Mouse (Mus musculus) forebrain, embryonic 13.5 days (tissue): Measurements from ENCODE around the gene Hes3. TPM values are rescaled to one million over a fixed set of nuclear protein-coding genes. Genes with fewer than 3 reads are reported as not detected.

Experiments
- ATAC-seq: fragments of 200-750 bp; cut with Nextera tagmentation; 2 replicates; pipeline ENCODE4 v1.8.0; 2017
- H3K27ac ChIP-seq: fragments of 300-500 bp; sonication (generic); 2 replicates; pipeline ENCODE4 v1.5.1; 2015; ENCODE audit warnings: inconsistent platforms, mild to moderate bottlenecking, moderate library complexity
- H3K27me3 ChIP-seq: fragments of 300-500 bp; sonication (generic); 2 replicates; pipeline ENCODE4 v1.6.1; 2015; ENCODE audit warnings: mild to moderate bottlenecking, inconsistent platforms
- H3K36me3 ChIP-seq: fragments of 300-500 bp; sonication (generic); 2 replicates; pipeline ENCODE4 v1.6.1; 2015; ENCODE audit warnings: mild to moderate bottlenecking, inconsistent platforms; ENCODE audit not compliant: poor library complexity, severe bottlenecking
- H3K4me1 ChIP-seq: fragments of 300-500 bp; sonication (generic); 2 replicates; pipeline ENCODE4 v1.6.1; 2015; ENCODE audit warnings: inconsistent platforms
- H3K4me2 ChIP-seq: fragments of 300-500 bp; sonication (generic); 2 replicates; pipeline ENCODE4 v1.6.1; 2015; ENCODE audit warnings: inconsistent platforms, mild to moderate bottlenecking, moderate library complexity
- H3K4me3 ChIP-seq: fragments of 300-500 bp; sonication (generic); 2 replicates; pipeline ENCODE4 v1.5.1; 2015; ENCODE audit warnings: mild to moderate bottlenecking, inconsistent platforms
- H3K9ac ChIP-seq: fragments of 300-500 bp; sonication (generic); 2 replicates; pipeline ENCODE4 v1.6.1; 2015; ENCODE audit warnings: mild to moderate bottlenecking, inconsistent platforms
- H3K9me3 ChIP-seq: fragments of 300-500 bp; sonication (generic); replicated peaks from 2 replicates; pipeline ENCODE4 v1.6.1; 2016; ENCODE audit warnings: inconsistent platforms
- WGBS: fragments of 180-500 bp; shearing (Covaris S2); methylation state at CpG from one replicate; pipeline ENCODE4 v1.1.7; 2015; 5-methylcytosine and 5-hydroxymethylcytosine counted together
- polyA plus RNA-seq: library from polyadenylated mRNA; unstranded; fragments of >200 nt; fragmentation: Nextera tagmentation; extraction: Ambion mirVana; gene quantifications from 2 replicates; pipeline ENCODE4 v1.2.1, GENCODE M21; 2015

Gene Hes3
- not detected in 2 replicates for polyA plus RNA-seq

DNA sequence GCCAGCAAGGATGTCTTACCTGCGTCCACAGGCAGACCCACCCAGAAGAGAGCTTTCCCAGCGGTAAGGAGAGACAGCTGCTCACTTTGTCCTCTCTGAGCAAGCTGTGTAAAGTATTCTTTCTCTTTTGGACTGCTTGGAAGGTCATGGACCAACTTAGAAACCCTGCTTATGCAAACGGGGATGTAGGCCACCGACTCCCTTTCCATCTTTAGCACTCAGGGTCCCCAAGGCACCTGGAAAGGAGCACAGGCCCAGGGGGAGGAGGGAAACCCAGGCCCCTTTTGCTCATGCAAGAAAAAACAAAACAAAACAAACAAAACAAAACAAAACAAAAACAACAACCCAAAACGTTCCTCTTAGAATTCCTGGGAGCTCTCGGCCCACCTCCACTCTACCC, at the start of gene Hes3:
TSS of gene Hes3 (minus strand) at position 101 of the 400 bp plus-strand sequence.
- Histone ChIP-seq H3K4me1 (peaks cover 60% of the 10 kb centered on the region), H3K27ac (no peak within 1 kb of the TSS)
- no peak for ATAC-seq

DNA sequence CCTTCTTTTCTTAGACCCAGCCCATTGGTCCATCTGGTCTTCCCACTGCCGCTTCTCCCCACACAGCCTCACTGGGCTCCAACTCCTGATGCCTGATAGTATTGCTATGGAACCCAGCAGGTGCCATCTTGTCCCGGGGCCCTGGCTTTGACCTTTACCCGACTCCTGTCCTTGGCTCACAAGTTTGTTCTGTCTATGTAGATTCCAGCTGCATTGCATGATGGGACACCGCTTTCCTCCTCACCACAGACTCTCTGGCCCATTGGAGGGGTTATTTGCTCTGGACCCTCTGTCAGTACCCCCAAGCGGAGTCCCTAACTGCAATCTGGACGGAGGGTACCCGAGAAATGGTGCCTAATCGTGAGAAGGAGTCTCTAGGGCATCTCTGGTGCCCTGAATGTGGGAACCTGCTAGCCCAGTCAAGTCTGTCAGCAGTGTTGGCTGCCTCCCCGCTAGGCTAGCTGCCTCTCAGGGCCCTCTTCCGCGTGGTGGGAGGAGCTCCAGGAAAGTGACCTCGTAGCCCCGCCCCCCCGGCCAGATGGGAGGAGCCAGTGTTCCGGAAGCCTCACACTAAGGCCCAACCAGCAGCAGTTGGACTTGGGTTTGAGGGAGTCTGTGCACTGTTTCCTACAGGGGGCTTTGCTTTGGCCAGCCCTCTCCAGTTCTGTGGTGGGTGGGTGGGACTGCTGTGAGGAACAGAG, 49.3 kb upstream of the Hes3 start:
- ATAC-seq = no peak
- WGBS = 40% methylated on average over 15 of the region's 15 CpGs
- Histone ChIP-seq H3K27ac (no peak overlapping the region), H3K4me3 (no peak overlapping the region), H3K27me3 (peaks cover 45% of the 10 kb centered on the region), H3K9ac (no peak overlapping the region), H3K4me2 (peak overlapping the region; percentile 100), H3K36me3 (0 out of 2 replicates have a peak, but pooled peaks cover 3% of the 10 kb centered on the region), H3K4me1 (peaks cover 30% of the 10 kb centered on the region), H3K9me3 (no peaks in the 10 kb centered on the region)

More for the DNA sequence above, at the start of gene Hes3:
- Histone ChIP-seq H3K36me3 (no peaks in the 10 kb centered on the region), H3K9ac (peak within 1 kb of the TSS; percentile 52), H3K9me3 (no peaks in the 10 kb centered on the region), H3K27me3 (peaks cover 89% of the 10 kb centered on the region), H3K4me3 (peak within 1 kb of the TSS; percentile 34), H3K4me2 (peak within 1 kb of the TSS; percentile 64)
- 13% methylated on average over 6 of the region's 6 CpGs for WGBS

DNA sequence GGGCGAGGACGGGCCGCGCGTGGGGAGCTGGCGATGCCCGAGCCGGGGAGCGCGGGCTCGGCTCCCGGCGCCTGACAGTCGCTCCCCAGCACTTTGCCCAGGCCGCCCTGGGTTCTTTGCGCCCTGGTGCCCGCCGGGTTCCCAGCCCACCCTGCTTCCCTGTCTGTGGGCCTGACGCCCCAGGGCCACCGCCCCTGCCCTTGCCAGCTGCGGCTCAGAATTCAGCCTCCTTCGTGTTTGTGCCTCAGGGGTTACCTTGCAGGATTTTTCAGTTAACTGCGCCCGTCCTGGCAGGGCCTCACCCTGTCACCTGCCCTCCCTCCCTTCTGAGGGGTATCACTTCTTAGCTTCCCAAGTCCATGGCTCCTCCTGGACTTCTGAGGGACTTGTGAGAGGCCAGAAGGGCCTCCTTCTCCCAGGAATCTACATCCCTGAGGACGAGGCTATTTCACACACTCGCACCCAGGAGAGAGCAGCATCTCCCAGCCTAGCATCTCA, 47.9 kb upstream of the Hes3 start:
- H3K9ac ChIP-seq = peak overlapping the region; percentile 82
- WGBS = 3% methylated on average over 13 of the region's 26 CpGs
- H3K27ac ChIP-seq = peak overlapping the region; percentile 64
- no peaks in the 10 kb centered on the region for H3K9me3 ChIP-seq
- peak overlapping the region; percentile 74 for H3K4me3 ChIP-seq
- H3K4me2 ChIP-seq = peak overlapping the region; percentile 100
- H3K4me1 ChIP-seq = peaks cover 28% of the 10 kb centered on the region
- peak; percentile 5; the same call in 1 of the 2 replicates for ATAC-seq
- H3K27me3 ChIP-seq = peaks cover 45% of the 10 kb centered on the region
- H3K36me3 ChIP-seq = peaks cover 17% of the 10 kb centered on the region

DNA sequence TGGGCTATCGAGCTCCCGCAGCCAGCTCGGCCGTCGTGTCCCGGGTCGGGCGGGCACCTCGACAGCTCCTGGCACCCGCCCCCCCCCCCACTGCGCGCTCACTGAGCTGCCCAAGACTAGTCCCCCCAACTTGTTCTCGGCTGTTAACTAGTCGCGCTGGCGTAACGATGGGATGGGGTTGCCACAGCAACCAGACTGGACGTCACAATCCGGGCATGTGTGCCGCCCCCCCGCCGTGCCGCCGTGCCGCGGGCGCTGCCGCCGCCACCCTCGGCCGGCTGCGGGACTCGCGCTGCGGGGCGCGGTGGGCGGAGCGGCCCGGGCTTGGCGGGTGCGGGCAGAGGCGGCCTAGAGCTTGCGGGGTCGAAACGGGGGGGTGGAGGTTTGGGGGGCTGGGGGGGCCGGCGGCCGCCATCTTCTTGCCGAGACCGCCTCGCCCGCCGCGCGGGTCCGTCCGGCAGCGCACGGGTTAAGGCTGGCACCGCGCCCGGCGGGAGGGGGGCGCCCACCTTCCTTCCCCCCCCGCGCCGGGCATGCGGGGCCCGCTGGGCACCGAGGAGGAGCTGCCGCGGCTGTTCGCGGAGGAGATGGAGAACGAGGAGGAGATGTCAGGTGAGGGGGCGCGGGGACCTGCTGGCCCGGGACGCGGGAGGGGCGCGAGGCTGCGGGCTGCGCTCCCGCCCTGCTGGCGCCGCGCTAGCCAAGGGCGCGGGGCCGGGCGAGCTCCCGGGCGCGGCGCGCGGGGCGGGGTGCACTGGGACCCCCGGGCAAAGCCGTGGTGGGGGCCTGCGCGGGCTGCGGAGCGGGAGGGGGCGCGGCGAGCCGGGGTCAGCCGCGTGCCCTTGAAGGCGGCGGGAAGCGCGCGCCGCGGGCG, 47.2 kb upstream of the Hes3 start, which contains the start of gene Chd5:
TSS of gene Chd5 (plus strand) at position 233 of the 874 bp plus-strand sequence.
- peaks cover 24% of the 10 kb centered on the region for H3K36me3 ChIP-seq
- H3K9ac ChIP-seq = peak within 1 kb of the TSS; percentile 82
- H3K9me3 ChIP-seq = no peaks in the 10 kb centered on the region
- WGBS = under 1% methylated on average over 59 of the region's 120 CpGs
- peaks cover 40% of the 10 kb centered on the region for H3K27me3 ChIP-seq
- H3K4me1 ChIP-seq = peaks cover 28% of the 10 kb centered on the region
- H3K4me2 ChIP-seq = peak within 1 kb of the TSS; percentile 100
- H3K4me3 ChIP-seq = peak within 1 kb of the TSS; percentile 74
- H3K27ac ChIP-seq = peak within 1 kb of the TSS; percentile 64
- peak; percentile 67 for ATAC-seq

DNA sequence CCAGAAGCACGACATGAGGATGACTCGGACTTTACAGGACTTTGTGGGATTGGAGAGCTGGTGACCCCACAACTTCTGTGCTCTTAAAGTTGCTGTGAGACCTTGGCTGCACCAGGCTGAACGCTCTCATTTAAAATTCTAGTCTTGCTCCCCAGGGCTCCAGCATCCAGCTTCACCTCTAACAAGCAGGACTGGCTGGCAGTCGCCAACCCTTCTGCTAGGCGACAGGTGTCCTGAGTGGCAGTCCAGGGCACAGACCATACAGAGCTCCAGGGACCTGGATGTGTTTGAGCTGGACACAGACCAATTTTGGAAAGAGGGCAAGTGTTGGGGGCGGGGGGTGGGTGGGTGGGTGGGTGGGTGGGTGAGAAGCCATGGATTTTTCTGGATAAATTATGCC, 46.3 kb upstream of the Hes3 start:
- Histone ChIP-seq H3K4me2 (no peak overlapping the region), H3K9me3 (no peaks in the 10 kb centered on the region), H3K27me3 (peaks cover 36% of the 10 kb centered on the region), H3K4me1 (peaks cover 28% of the 10 kb centered on the region), H3K4me3 (no peak overlapping the region), H3K36me3 (peaks cover 33% of the 10 kb centered on the region), H3K9ac (no peak overlapping the region), H3K27ac (no peak overlapping the region)
- ATAC-seq = no peak
- 18% methylated on average over 6 of the region's 6 CpGs for WGBS

DNA sequence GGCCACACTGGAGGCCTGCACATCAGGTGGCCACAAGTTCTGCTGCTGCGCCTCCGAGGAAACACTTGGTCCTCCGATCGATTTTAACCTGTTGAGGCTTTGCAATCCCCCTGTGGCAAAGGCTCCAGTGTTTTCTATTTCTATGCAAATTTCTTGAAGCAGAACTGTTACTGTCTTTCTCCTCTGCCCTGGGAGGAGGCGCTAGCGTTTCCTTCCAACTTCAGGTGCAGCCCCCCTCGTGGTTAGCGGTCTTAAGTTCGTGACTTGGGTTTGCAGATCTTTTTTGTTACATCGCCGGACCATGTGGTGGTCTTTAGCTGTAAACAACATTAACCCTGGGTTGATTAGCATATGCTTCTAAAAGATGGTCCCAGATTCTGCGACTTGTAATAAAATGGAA, 42.1 kb upstream of the Hes3 start:
- Histone ChIP-seq H3K4me2 (no peak overlapping the region), H3K27me3 (peaks cover 10% of the 10 kb centered on the region; the same call in 1 of the 2 replicates), H3K27ac (no peak overlapping the region), H3K4me3 (no peak overlapping the region), H3K9ac (no peak overlapping the region), H3K9me3 (no peaks in the 10 kb centered on the region), H3K4me1 (peaks cover 5% of the 10 kb centered on the region), H3K36me3 (peaks cover 75% of the 10 kb centered on the region)
- no peak for ATAC-seq
- 92% methylated on average over 12 of the region's 12 CpGs for WGBS

DNA sequence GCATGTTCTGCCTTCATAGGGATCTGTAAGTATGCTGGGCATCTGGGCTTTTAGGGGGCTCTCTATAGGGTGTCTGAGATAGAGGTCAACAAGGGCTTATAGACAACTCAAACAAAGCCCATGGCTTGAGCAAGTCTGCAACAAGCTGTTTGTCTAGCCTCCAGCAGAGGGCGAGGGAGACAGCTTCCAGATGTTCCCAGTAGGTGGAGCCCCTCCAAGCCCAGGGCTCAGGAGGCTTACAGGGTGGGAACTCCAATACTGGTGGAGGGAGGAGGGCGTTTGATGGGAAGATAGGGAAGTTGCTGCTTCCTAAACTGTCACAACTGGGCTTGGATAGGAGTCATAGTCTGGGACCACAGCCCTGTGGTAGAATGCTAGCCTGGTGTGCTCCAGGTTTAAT, 41.5 kb upstream of the Hes3 start:
- H3K4me3 ChIP-seq = no peak overlapping the region
- no peak overlapping the region for H3K27ac ChIP-seq
- H3K9me3 ChIP-seq = no peaks in the 10 kb centered on the region
- no peaks in the 10 kb centered on the region for H3K4me1 ChIP-seq
- H3K36me3 ChIP-seq = peaks cover 77% of the 10 kb centered on the region
- WGBS = 42% methylated on average over 2 of the region's 2 CpGs
- ATAC-seq = peak; percentile 62
- H3K9ac ChIP-seq = no peak overlapping the region
- H3K4me2 ChIP-seq = no peak overlapping the region
- peaks cover 6% of the 10 kb centered on the region; the same call in 1 of the 2 replicates for H3K27me3 ChIP-seq

DNA sequence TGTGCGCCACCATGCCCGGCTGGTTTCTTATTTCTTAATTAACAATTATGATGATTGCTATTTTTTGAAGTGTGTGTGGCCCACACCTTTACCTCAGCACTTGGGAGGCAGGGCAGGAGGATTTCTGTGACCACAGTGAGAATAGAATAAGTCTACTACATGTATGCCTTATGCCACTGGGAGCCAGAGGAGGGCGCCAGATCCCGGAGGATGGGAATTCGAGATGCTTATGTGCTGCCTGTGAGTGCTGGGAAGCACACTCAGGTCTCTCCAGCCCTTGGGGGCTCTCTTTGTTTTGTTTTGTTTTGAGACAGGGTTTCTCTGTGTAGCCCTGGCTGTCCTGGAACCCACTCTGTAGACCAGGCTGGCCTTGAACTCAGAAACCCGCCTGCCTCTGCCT, 37.2 kb upstream of the Hes3 start:
- no peak for ATAC-seq
- H3K27ac ChIP-seq = no peak overlapping the region
- peaks cover 53% of the 10 kb centered on the region for H3K36me3 ChIP-seq
- no peak overlapping the region for H3K9ac ChIP-seq
- H3K4me3 ChIP-seq = no peak overlapping the region
- no peaks in the 10 kb centered on the region for H3K9me3 ChIP-seq
- 82% methylated on average over 6 of the region's 6 CpGs for WGBS
- H3K4me1 ChIP-seq = peaks cover 15% of the 10 kb centered on the region
- no peak overlapping the region for H3K4me2 ChIP-seq
- H3K27me3 ChIP-seq = no peaks in the 10 kb centered on the region

DNA sequence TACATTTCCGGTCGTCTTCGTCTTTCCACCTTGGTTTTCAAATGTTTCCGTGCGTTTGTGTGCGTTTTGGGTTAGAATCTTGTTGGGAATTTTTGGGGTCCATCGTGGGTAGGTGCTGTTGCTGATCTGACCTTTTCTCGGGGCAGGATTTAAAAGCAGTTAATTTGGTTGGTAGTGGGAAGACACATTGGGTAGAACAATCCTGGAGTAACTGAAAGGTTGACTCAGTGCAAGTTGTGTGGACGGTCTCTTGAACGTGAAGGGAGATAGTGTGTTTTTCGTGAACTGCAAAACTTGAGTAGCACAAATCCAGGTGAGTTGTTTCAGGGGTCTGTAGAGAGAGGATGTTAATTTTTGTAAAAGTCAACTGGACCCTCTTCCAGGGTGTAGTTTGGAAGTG, 35.1 kb upstream of the Hes3 start:
- H3K27me3 ChIP-seq = peaks cover 4% of the 10 kb centered on the region; the same call in 1 of the 2 replicates
- H3K27ac ChIP-seq = no peak overlapping the region
- H3K36me3 ChIP-seq = peaks cover 31% of the 10 kb centered on the region
- ATAC-seq = no peak
- H3K9me3 ChIP-seq = no peaks in the 10 kb centered on the region
- peaks cover 15% of the 10 kb centered on the region for H3K4me1 ChIP-seq
- H3K4me3 ChIP-seq = peak overlapping the region; percentile 98
- H3K4me2 ChIP-seq = peak overlapping the region; percentile 84
- H3K9ac ChIP-seq = peak overlapping the region; percentile 96
- 2% methylated on average over 11 of the region's 11 CpGs for WGBS

DNA sequence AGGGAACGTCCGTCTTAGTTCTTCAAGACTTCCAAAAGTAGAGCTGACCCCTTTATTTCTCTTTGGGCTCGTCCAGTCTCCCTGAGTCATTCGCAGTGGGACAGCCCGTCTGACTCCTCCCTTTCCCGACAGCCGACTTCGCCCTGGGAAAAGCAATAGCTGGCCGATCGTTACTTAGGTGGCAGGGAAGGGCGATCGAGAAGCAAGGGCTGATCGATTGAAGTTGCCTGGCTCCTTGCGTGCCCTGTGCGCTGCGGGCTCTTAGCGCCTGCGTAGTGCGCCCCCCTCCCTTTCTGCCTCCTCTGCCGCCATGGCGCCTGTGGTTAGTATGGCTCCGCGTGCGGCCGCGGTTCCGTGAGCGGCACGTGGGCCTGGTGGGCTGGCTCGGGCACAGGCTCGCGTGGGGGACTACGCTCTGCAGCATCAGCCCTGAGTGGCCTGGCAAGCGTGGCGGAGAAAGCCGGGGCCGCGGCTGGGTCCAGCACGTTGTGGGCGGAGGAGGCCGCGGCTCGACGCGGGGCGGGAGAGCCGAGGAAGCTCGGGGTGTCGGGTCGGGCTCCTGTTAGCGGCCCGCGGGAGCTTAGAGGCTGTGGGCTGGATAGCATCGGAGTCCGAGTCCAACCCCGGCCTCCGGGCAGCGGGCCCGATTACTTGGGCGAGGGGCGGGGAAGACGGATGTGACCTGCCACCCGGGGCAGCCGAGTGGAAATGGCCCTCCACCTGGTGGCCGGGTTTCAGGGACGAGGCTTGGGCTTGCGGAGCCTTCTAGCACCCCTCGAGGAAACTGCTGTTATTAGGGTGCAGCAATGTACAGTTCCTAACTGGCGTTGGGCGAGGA, 34.3 kb upstream of the Hes3 start, which contains the start of gene Rpl22:
TSS of gene Rpl22 (plus strand) at position 169 of the 838 bp plus-strand sequence.
- Histone ChIP-seq H3K4me1 (peaks cover 15% of the 10 kb centered on the region), H3K36me3 (peaks cover 24% of the 10 kb centered on the region), H3K4me2 (peak within 1 kb of the TSS; percentile 84), H3K4me3 (peak within 1 kb of the TSS; percentile 98), H3K27me3 (peaks cover 6% of the 10 kb centered on the region; the same call in 1 of the 2 replicates), H3K9me3 (no peaks in the 10 kb centered on the region), H3K27ac (no peak within 1 kb of the TSS), H3K9ac (peak within 1 kb of the TSS; percentile 96)
- peak; percentile 98 for ATAC-seq
- under 1% methylated on average over 70 of the region's 70 CpGs for WGBS
